Mouse (Mus musculus) myocyte (in vitro differentiated cells): Measurements from ENCODE around the gene Mfap5.

Source experiments
- CEBPB ChIP-seq: IDR thresholded peaks from 2 replicates; pipeline ENCODE4 v1.6.1; 2011; ENCODE audit warnings: mild to moderate bottlenecking, moderate library complexity; ENCODE audit not compliant: poor library complexity, insufficient read depth, severe bottlenecking
- E2F4 ChIP-seq: IDR thresholded peaks from one replicate; pipeline ENCODE4 v1.6.1; 2011; ENCODE audit warnings: mild to moderate bottlenecking, control low read depth, moderate library complexity; ENCODE audit not compliant: insufficient read depth
- MAX ChIP-seq: IDR thresholded peaks from one replicate; pipeline ENCODE4 v1.6.1; 2011; ENCODE audit warnings: low read depth, mild to moderate bottlenecking, control low read depth
- MYOD1 ChIP-seq, 3 experiments: IDR thresholded peaks; one replicate each; pipeline ENCODE4 v1.6.1; 2011; ENCODE audit warnings: control low read depth in 2 of 3, low read depth in 2 of 3, mild to moderate bottlenecking in 2 of 3, moderate library complexity in 1 of 3; ENCODE audit not compliant: insufficient read length in 2 of 3, control insufficient read depth in 1 of 3
- MYOG ChIP-seq, 3 experiments: IDR thresholded peaks; one replicate each; pipeline ENCODE4 v1.6.1; 2011; ENCODE audit warnings: control low read depth in 2 of 3, low read depth in 2 of 3, mild to moderate bottlenecking in 2 of 3; ENCODE audit not compliant: insufficient read length in 2 of 3, control insufficient read depth in 1 of 3, insufficient read depth in 1 of 3
- POLR2A ChIP-seq: IDR thresholded peaks from one replicate; pipeline ENCODE4 v1.6.1; 2011; ENCODE audit warnings: low read depth, mild to moderate bottlenecking, control low read depth, moderate library complexity; ENCODE audit not compliant: insufficient read length
- POLR2AphosphoS2 ChIP-seq: IDR thresholded peaks from one replicate; pipeline ENCODE4 v1.6.1; 2011; ENCODE audit warnings: low read depth, control low read depth; ENCODE audit not compliant: insufficient read length
- REST ChIP-seq: IDR thresholded peaks from one replicate; pipeline ENCODE4 v1.6.1; 2011; ENCODE audit warnings: mild to moderate bottlenecking, control low read depth, moderate library complexity; ENCODE audit not compliant: insufficient read depth, insufficient read length
- TCF12 ChIP-seq: IDR thresholded peaks from one replicate; pipeline ENCODE4 v1.6.1; 2011; ENCODE audit warnings: mild to moderate bottlenecking, control low read depth; ENCODE audit not compliant: poor library complexity, insufficient read depth, severe bottlenecking
- TCF3 ChIP-seq: IDR thresholded peaks from one replicate; pipeline ENCODE4 v1.6.1; 2011; ENCODE audit warnings: low read depth, control low read depth; ENCODE audit not compliant: insufficient read length
- USF1 ChIP-seq: IDR thresholded peaks from one replicate; pipeline ENCODE4 v1.6.1; 2011; ENCODE audit warnings: low read depth, mild to moderate bottlenecking, control low read depth, moderate library complexity

GRCm38 (mm10) chr6:122522595-122522994, 16.9 kb downstream of the Mfap5 start:
- TF ChIP-seq MYOG (IDR thresholded peaks at IDR 0.05; ENCODE audit: control insufficient read depth in 1 of 3, insufficient read depth in 1 of 3, insufficient read length in 2 of 3, low read depth in 2 of 3) (no peak), MAX (no peak), TCF12 (no peak), REST (no peak), POLR2A (no peak), POLR2AphosphoS2 (no peak), E2F4 (no peak), TCF3 (no peak), USF1 (no peak), CEBPB (no peak), MYOD1 (IDR thresholded peaks at IDR 0.05; ENCODE audit: control insufficient read depth in 1 of 3, insufficient read length in 2 of 3, low read depth in 2 of 3) (no peak)
